Mouse (Mus musculus) forebrain, embryonic 16.5 days (tissue): ENCODE results near the gene Ifnb1. TPM values are rescaled to one million over a fixed set of nuclear protein-coding genes. Genes with fewer than 3 reads are reported as not detected.
A peak's percentile ranks its signal among the peaks of the same experiment; 100 is the strongest.

Experiments used
- ATAC-seq: fragments of 200-750 bp; cut with Nextera tagmentation; 2 replicates; pipeline ENCODE4 v1.8.0; 2017; ENCODE audit warnings: mild to moderate bottlenecking, moderate library complexity
- H3K27ac ChIP-seq: fragments of 300-500 bp; sonication (generic); 2 replicates; pipeline ENCODE4 v1.5.1; 2014; ENCODE audit warnings: low read length, control low read depth
- H3K27me3 ChIP-seq: fragments of 300-500 bp; sonication (generic); replicated peaks from 2 replicates; pipeline ENCODE4 v1.6.1; 2014; ENCODE audit warnings: low read length; ENCODE audit not compliant: control insufficient read depth, insufficient read depth
- H3K36me3 ChIP-seq: fragments of 300-500 bp; sonication (generic); 2 replicates; pipeline ENCODE4 v1.6.1; 2014; ENCODE audit not compliant: control insufficient read depth, insufficient read depth
- H3K4me1 ChIP-seq: fragments of 300-500 bp; sonication (generic); replicated peaks from 2 replicates; pipeline ENCODE4 v1.6.1; 2014; ENCODE audit warnings: low read length; ENCODE audit not compliant: control insufficient read depth, insufficient read depth
- H3K4me2 ChIP-seq: fragments of 300-500 bp; sonication (generic); 2 replicates; pipeline ENCODE4 v1.6.1; 2014; ENCODE audit warnings: mild to moderate bottlenecking, low read length, control low read depth
- H3K4me3 ChIP-seq: fragments of 300-500 bp; sonication (generic); replicated peaks from 2 replicates; pipeline ENCODE4 v1.5.1; 2014; ENCODE audit warnings: mild to moderate bottlenecking, low read length, control low read depth
- H3K9ac ChIP-seq: fragments of 300-500 bp; sonication (generic); replicated peaks from 2 replicates; pipeline ENCODE4 v1.6.1; 2014; ENCODE audit warnings: low read depth, low read length, control low read depth
- H3K9me3 ChIP-seq: fragments of 300-500 bp; sonication (generic); 2 replicates; pipeline ENCODE4 v1.6.1; 2016; ENCODE audit warnings: low read length; ENCODE audit not compliant: control insufficient read depth
- WGBS: fragments of 180-500 bp; shearing (Covaris S2); extraction: QIAGEN DNeasy Blood & Tissue Kit; methylation state at CpG from one replicate; pipeline ENCODE4 v1.1.7; 2014; 5-methylcytosine and 5-hydroxymethylcytosine counted together
- polyA plus RNA-seq: library from polyadenylated mRNA; unstranded; fragments of >200 nt; fragmentation: Nextera tagmentation; extraction: Ambion mirVana; gene quantifications from 2 replicates; pipeline ENCODE4 v1.2.1, GENCODE M21; 2015

Gene Ifnb1
- polyA plus RNA-seq, 1 experiment from 2014 or later: not detected

DNA sequence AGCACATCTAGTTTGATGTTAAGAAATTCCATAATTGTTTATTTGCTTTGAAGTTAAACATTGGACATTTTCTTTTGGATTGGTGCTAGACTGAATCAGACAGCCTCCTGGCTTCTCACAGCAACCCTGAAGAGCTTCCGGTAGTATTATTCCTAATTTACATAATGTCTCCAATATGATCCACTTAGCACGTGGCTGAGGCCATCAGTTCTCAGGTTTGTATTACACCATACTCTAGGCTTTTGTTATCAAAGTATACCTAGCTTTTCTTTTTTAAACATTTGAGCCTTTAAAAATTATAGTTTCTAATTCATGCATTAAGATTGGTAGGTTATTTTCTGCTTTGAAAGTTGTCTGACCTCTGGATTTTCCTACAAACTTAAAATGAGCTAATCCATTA, 7.3 kb downstream of the Ifnb1 start:
- H3K9ac ChIP-seq: no peak overlapping the region
- H3K4me2 ChIP-seq: no peak overlapping the region
- H3K27me3 ChIP-seq: no peaks in the 10 kb centered on the region
- no peak overlapping the region for H3K4me3 ChIP-seq
- no peak for ATAC-seq
- peaks cover 6% of the 10 kb centered on the region; the same call in 1 of the 2 replicates for H3K4me1 ChIP-seq
- WGBS: 26% methylated on average over 2 of the region's 2 CpGs
- H3K9me3 ChIP-seq: no peaks in the 10 kb centered on the region
- no peaks in the 10 kb centered on the region for H3K36me3 ChIP-seq
- H3K27ac ChIP-seq: no peak overlapping the region

DNA sequence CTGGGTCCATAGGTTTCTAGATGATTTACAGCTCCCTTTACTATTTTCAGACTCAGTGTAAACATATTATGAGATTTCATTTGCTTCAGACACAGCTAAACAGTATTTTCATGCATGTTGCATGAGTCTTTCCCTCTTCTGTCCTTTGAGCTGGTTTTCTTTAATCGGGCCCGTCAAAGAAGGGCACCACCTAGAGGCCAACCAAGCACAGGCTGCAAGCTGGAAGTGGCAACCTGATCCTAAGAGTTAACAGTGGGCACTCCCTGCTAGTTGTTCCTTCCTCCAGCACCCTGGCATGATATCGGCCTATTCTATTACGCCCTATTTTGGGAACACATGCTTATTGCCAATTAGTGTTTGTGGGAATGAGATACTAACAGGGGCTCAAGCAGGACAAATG, 8.2 kb downstream of the Ifnb1 start:
- H3K36me3 ChIP-seq: no peaks in the 10 kb centered on the region
- no peaks in the 10 kb centered on the region for H3K27me3 ChIP-seq
- no peak overlapping the region for H3K4me3 ChIP-seq
- H3K27ac ChIP-seq: no peak overlapping the region
- H3K4me2 ChIP-seq: no peak overlapping the region
- H3K9ac ChIP-seq: no peak overlapping the region
- 0 out of 2 replicates have a peak, but pooled peaks have one; percentile 12 for ATAC-seq
- WGBS: 40% methylated on average over 4 of the region's 4 CpGs
- H3K4me1 ChIP-seq: peaks cover 6% of the 10 kb centered on the region; the same call in 1 of the 2 replicates
- no peaks in the 10 kb centered on the region for H3K9me3 ChIP-seq

- no peaks in the 10 kb centered on the region for H3K27me3 ChIP-seq
- H3K27ac ChIP-seq: no peak overlapping the region
- H3K36me3 ChIP-seq: no peaks in the 10 kb centered on the region
- H3K9me3 ChIP-seq: no peaks in the 10 kb centered on the region
- WGBS: 91% methylated on average over 4 of the region's 4 CpGs
- no peak overlapping the region for H3K4me3 ChIP-seq
- no peak overlapping the region for H3K9ac ChIP-seq
- H3K4me1 ChIP-seq: peaks cover 6% of the 10 kb centered on the region; the same call in 1 of the 2 replicates
- no peak for ATAC-seq
- no peak overlapping the region for H3K4me2 ChIP-seq
These were observed 8.8 kb downstream of the Ifnb1 start for GRCm38 (mm10) chr4:88513743-88514142.

GRCm38 (mm10) chr4:88503753-88504152, 18.8 kb downstream of the Ifnb1 start:
- ATAC-seq: no peak

GRCm38 (mm10) chr4:88501247-88501646, 21.3 kb downstream of the Ifnb1 start:
- ATAC-seq: no peak
- H3K9ac ChIP-seq: no peak overlapping the region
- no peak overlapping the region for H3K4me2 ChIP-seq
- H3K4me3 ChIP-seq: no peak overlapping the region
- H3K4me1 ChIP-seq: no peaks in the 10 kb centered on the region; the same call in 1 of the 2 replicates
- H3K9me3 ChIP-seq: no peaks in the 10 kb centered on the region
- H3K27me3 ChIP-seq: no peaks in the 10 kb centered on the region
- H3K36me3 ChIP-seq: no peaks in the 10 kb centered on the region
- WGBS: 85% methylated on average over 3 of the region's 3 CpGs
- no peak overlapping the region for H3K27ac ChIP-seq

More at GRCm38 (mm10) chr4:88503753-88504152, 18.8 kb downstream of the Ifnb1 start:
- no peaks in the 10 kb centered on the region for H3K36me3 ChIP-seq
- H3K4me2 ChIP-seq: no peak overlapping the region
- 57% methylated on average over 4 of the region's 4 CpGs for WGBS
- H3K27me3 ChIP-seq: no peaks in the 10 kb centered on the region
- no peak overlapping the region for H3K9ac ChIP-seq
- H3K9me3 ChIP-seq: no peaks in the 10 kb centered on the region
- no peak overlapping the region for H3K27ac ChIP-seq
- no peaks in the 10 kb centered on the region for H3K4me1 ChIP-seq
- H3K4me3 ChIP-seq: no peak overlapping the region

DNA sequence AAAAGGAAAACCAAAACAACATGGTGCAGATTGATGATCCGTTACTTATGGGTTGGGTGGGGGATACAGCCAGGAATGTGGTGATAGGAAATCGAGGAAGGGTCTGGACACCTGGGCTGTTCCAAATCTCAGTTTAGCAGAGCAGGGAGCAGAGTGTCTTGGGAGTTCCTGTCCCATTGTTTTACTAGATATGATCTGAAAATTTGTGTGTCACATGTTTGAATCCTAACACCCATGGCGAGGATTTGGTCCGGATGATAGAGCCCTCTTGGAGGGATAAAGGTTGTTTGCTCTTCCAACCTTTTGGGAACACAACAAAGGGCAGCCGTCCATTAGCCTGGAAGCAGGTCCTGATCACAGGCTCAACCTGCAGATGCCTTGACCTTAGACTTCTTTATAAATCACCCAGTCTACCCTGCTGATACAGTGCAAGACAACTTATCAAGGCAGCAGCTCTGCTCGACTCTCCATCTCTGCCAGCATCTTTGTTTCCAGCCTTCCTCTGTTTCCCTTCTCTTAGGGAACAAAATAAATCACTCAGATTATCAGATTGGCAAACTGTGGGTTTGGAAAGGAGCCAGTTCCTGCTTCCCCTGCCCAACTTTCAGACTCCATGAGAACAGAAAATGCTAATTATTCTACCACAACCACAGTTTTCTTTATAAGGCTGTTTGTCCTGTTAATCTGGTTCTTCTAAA, 26.1 kb downstream of the Ifnb1 start:
- WGBS: 72% methylated on average over 6 of the region's 6 CpGs
- ATAC-seq: no peak
- no peaks in the 10 kb centered on the region for H3K36me3 ChIP-seq

GRCm38 (mm10) chr4:88489622-88490021, 33.0 kb downstream of the Ifnb1 start:
- no peak overlapping the region for H3K4me2 ChIP-seq
- H3K9ac ChIP-seq: no peak overlapping the region
- ATAC-seq: no peak
- no peaks in the 10 kb centered on the region for H3K36me3 ChIP-seq
- no peak overlapping the region for H3K4me3 ChIP-seq
- no peaks in the 10 kb centered on the region for H3K27me3 ChIP-seq
- H3K9me3 ChIP-seq: no peaks in the 10 kb centered on the region
- 90% methylated on average over 2 of the region's 2 CpGs for WGBS
- H3K4me1 ChIP-seq: no peaks in the 10 kb centered on the region
- no peak overlapping the region for H3K27ac ChIP-seq

More for the DNA sequence above, 26.1 kb downstream of the Ifnb1 start:
- Histone ChIP-seq H3K27ac (no peak overlapping the region), H3K4me2 (no peak overlapping the region), H3K4me3 (no peak overlapping the region), H3K4me1 (no peaks in the 10 kb centered on the region; the same call in 1 of the 2 replicates), H3K27me3 (no peaks in the 10 kb centered on the region), H3K9ac (no peak overlapping the region), H3K9me3 (no peaks in the 10 kb centered on the region)

GRCm38 (mm10) chr4:88488107-88488506, 34.5 kb downstream of the Ifnb1 start:
- Histone ChIP-seq H3K36me3 (no peaks in the 10 kb centered on the region), H3K4me2 (no peak overlapping the region), H3K27ac (no peak overlapping the region), H3K9me3 (no peaks in the 10 kb centered on the region), H3K4me1 (no peaks in the 10 kb centered on the region), H3K4me3 (no peak overlapping the region), H3K9ac (no peak overlapping the region), H3K27me3 (no peaks in the 10 kb centered on the region)
- 83% methylated on average over 3 of the region's 3 CpGs for WGBS
- ATAC-seq: no peak

DNA sequence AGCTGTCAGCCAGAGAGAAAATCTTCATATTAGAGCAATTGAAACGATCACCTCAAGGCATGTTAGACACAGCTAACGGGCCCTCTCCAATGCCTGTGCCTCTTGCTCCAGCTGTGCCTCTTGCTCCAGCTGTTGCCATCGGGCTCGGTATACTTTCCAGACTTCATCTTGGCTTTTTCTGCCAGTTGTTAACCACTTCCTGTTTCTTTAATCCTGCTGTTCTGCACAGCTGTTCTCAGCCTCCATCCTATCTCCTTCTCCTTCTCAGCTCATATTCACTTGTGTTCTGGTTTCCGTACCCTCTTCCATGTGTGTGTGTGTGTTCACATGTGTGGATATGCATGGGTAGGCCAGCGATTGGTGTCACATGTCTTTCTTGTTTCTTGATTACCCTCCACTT, 42.4 kb downstream of the Ifnb1 start:
- ATAC-seq: no peak
- Histone ChIP-seq H3K4me3 (no peak overlapping the region), H3K27ac (no peak overlapping the region), H3K9me3 (no peaks in the 10 kb centered on the region), H3K36me3 (no peaks in the 10 kb centered on the region), H3K9ac (no peak overlapping the region), H3K4me1 (0 out of 2 replicates have a peak, but pooled peaks cover 4% of the 10 kb centered on the region), H3K4me2 (no peak overlapping the region), H3K27me3 (no peaks in the 10 kb centered on the region)
- 83% methylated on average over 6 of the region's 6 CpGs for WGBS
